Mouse (Mus musculus): ENCODE data around the gene Epsti1. TPM values are rescaled to one million over a fixed set of nuclear protein-coding genes. Genes with fewer than 3 reads are reported as not detected.

The Epsti1 gene
- polyA plus RNA-seq, 1 experiment from 2014 or later: 0.13 TPM

GRCm38 (mm10) chr14:77926718-77927117, 22.7 kb downstream of the Epsti1 start:
- Histone ChIP-seq H3K4me2 (ENCODE audit: low read depth, low read length) (no peak overlapping the region), H3K36me3 (replicated peaks; ENCODE audit: control insufficient read depth, insufficient read depth, low read depth, low read length) (no peaks in the 10 kb centered on the region), H3K9me3 (replicated peaks; ENCODE audit: control insufficient read depth, low read length) (no peaks in the 10 kb centered on the region), H3K9ac (replicated peaks; ENCODE audit: low read length) (no peak overlapping the region), H3K27me3 (ENCODE audit: control insufficient read depth, insufficient read depth, low read length) (no peaks in the 10 kb centered on the region), H3K4me3 (ENCODE audit: low read depth, low read length) (no peak overlapping the region), H3K4me1 (ENCODE audit: control insufficient read depth, insufficient read depth, low read length) (no peaks in the 10 kb centered on the region), H3K27ac (replicated peaks; ENCODE audit: low read depth, low read length) (no peak overlapping the region)
- DNase-seq (ENCODE audit: low spot score): peak; percentile 50
- 49% methylated on average over 3 of the region's 3 CpGs for WGBS
- no peak for ATAC-seq (replicated peaks; ENCODE audit: insufficient number of reproducible peaks, low FRiP score, low TSS enrichment, low read depth)

- no peak overlapping the region for H3K4me2 ChIP-seq (ENCODE audit: low read depth, low read length)
- no peaks in the 10 kb centered on the region for H3K9me3 ChIP-seq (replicated peaks; ENCODE audit: control insufficient read depth, low read length)
- no peaks in the 10 kb centered on the region; the same call in 1 of the 2 replicates for H3K4me1 ChIP-seq (ENCODE audit: control insufficient read depth, insufficient read depth, low read length)
- DNase-seq (ENCODE audit: low spot score): peak; percentile 82
- 47% methylated on average over 6 of the region's 6 CpGs for WGBS
- H3K4me3 ChIP-seq (ENCODE audit: low read depth, low read length): no peak overlapping the region
- no peak for ATAC-seq (replicated peaks; ENCODE audit: insufficient number of reproducible peaks, low FRiP score, low TSS enrichment, low read depth)
- H3K27me3 ChIP-seq (ENCODE audit: control insufficient read depth, insufficient read depth, low read length): no peaks in the 10 kb centered on the region
- no peak overlapping the region for H3K27ac ChIP-seq (replicated peaks; ENCODE audit: low read depth, low read length)
- H3K9ac ChIP-seq (replicated peaks; ENCODE audit: low read length): no peak overlapping the region
- H3K36me3 ChIP-seq (replicated peaks; ENCODE audit: control insufficient read depth, insufficient read depth, low read depth, low read length): no peaks in the 10 kb centered on the region
These were observed 24.0 kb downstream of the Epsti1 start for GRCm38 (mm10) chr14:77928021-77928420.

- Histone ChIP-seq H3K27ac (replicated peaks; ENCODE audit: low read depth, low read length) (no peak overlapping the region), H3K4me1 (ENCODE audit: control insufficient read depth, insufficient read depth, low read length) (no peaks in the 10 kb centered on the region; the same call in 1 of the 2 replicates), H3K4me2 (ENCODE audit: low read depth, low read length) (no peak overlapping the region), H3K4me3 (ENCODE audit: low read depth, low read length) (no peak overlapping the region), H3K9ac (replicated peaks; ENCODE audit: low read length) (no peak overlapping the region), H3K36me3 (replicated peaks; ENCODE audit: control insufficient read depth, insufficient read depth, low read depth, low read length) (no peaks in the 10 kb centered on the region), H3K27me3 (ENCODE audit: control insufficient read depth, insufficient read depth, low read length) (no peaks in the 10 kb centered on the region), H3K9me3 (replicated peaks; ENCODE audit: control insufficient read depth, low read length) (no peaks in the 10 kb centered on the region)
- ATAC-seq (replicated peaks; ENCODE audit: insufficient number of reproducible peaks, low FRiP score, low TSS enrichment, low read depth) (no peak), DNase-seq (ENCODE audit: low spot score) (no peak)
- 84% methylated on average over 5 of the region's 5 CpGs for WGBS
These were observed 24.6 kb downstream of the Epsti1 start for GRCm38 (mm10) chr14:77928653-77929052.

GRCm38 (mm10) chr14:77929139-77929678, 25.2 kb downstream of the Epsti1 start:
- no peaks in the 10 kb centered on the region for H3K9me3 ChIP-seq (replicated peaks; ENCODE audit: control insufficient read depth, low read length)

GRCm38 (mm10) chr14:77932150-77933047, 28.4 kb downstream of the Epsti1 start:
- no peak overlapping the region for H3K9ac ChIP-seq (replicated peaks; ENCODE audit: low read length)
- no peaks in the 10 kb centered on the region; the same call in 1 of the 2 replicates for H3K4me1 ChIP-seq (ENCODE audit: control insufficient read depth, insufficient read depth, low read length)
- peak; percentile 34 for DNase-seq (ENCODE audit: low spot score)
- no peaks in the 10 kb centered on the region for H3K36me3 ChIP-seq (replicated peaks; ENCODE audit: control insufficient read depth, insufficient read depth, low read depth, low read length)
- ATAC-seq (replicated peaks; ENCODE audit: insufficient number of reproducible peaks, low FRiP score, low TSS enrichment, low read depth): peak; percentile 65
- no peak overlapping the region for H3K4me2 ChIP-seq (ENCODE audit: low read depth, low read length)
- H3K9me3 ChIP-seq (replicated peaks; ENCODE audit: control insufficient read depth, low read length): no peaks in the 10 kb centered on the region
- H3K27ac ChIP-seq (replicated peaks; ENCODE audit: low read depth, low read length): no peak overlapping the region; the same call in 1 of the 2 replicates
- no peak overlapping the region for H3K4me3 ChIP-seq (ENCODE audit: low read depth, low read length)
- H3K27me3 ChIP-seq (ENCODE audit: control insufficient read depth, insufficient read depth, low read length): no peaks in the 10 kb centered on the region
- WGBS: 37% methylated on average over 12 of the region's 12 CpGs

More at GRCm38 (mm10) chr14:77929139-77929678, 25.2 kb downstream of the Epsti1 start:
- DNase-seq (ENCODE audit: low spot score) (no peak), ATAC-seq (replicated peaks; ENCODE audit: insufficient number of reproducible peaks, low FRiP score, low TSS enrichment, low read depth) (no peak)
- no peak overlapping the region for H3K4me2 ChIP-seq (ENCODE audit: low read depth, low read length)
- H3K9ac ChIP-seq (replicated peaks; ENCODE audit: low read length): no peak overlapping the region
- 57% methylated on average over 2 of the region's 2 CpGs for WGBS
- H3K4me3 ChIP-seq (ENCODE audit: low read depth, low read length): no peak overlapping the region
- no peaks in the 10 kb centered on the region for H3K36me3 ChIP-seq (replicated peaks; ENCODE audit: control insufficient read depth, insufficient read depth, low read depth, low read length)
- no peaks in the 10 kb centered on the region for H3K27me3 ChIP-seq (ENCODE audit: control insufficient read depth, insufficient read depth, low read length)
- no peak overlapping the region for H3K27ac ChIP-seq (replicated peaks; ENCODE audit: low read depth, low read length)
- H3K4me1 ChIP-seq (ENCODE audit: control insufficient read depth, insufficient read depth, low read length): no peaks in the 10 kb centered on the region; the same call in 1 of the 2 replicates

GRCm38 (mm10) chr14:77933243-77933642, 29.2 kb downstream of the Epsti1 start:
- 90% methylated on average over 5 of the region's 5 CpGs for whole genome bisulfite sequencing
- DNase-seq (ENCODE audit: low spot score): no peak

GRCm38 (mm10) chr14:77934431-77934830, 30.4 kb downstream of the Epsti1 start:
- ATAC-seq (replicated peaks; ENCODE audit: insufficient number of reproducible peaks, low FRiP score, low TSS enrichment, low read depth) (no peak), DNase-seq (ENCODE audit: low spot score) (no peak)
- no peak overlapping the region for H3K27ac ChIP-seq (replicated peaks; ENCODE audit: low read depth, low read length)
- no peaks in the 10 kb centered on the region for H3K9me3 ChIP-seq (replicated peaks; ENCODE audit: control insufficient read depth, low read length)
- no peaks in the 10 kb centered on the region; the same call in 1 of the 2 replicates for H3K4me1 ChIP-seq (ENCODE audit: control insufficient read depth, insufficient read depth, low read length)
- no peaks in the 10 kb centered on the region for H3K36me3 ChIP-seq (replicated peaks; ENCODE audit: control insufficient read depth, insufficient read depth, low read depth, low read length)
- 88% methylated on average over 3 of the region's 3 CpGs for WGBS
- no peak overlapping the region for H3K9ac ChIP-seq (replicated peaks; ENCODE audit: low read length)
- H3K4me2 ChIP-seq (ENCODE audit: low read depth, low read length): no peak overlapping the region
- H3K27me3 ChIP-seq (ENCODE audit: control insufficient read depth, insufficient read depth, low read length): no peaks in the 10 kb centered on the region
- H3K4me3 ChIP-seq (ENCODE audit: low read depth, low read length): no peak overlapping the region

More at GRCm38 (mm10) chr14:77933243-77933642, 29.2 kb downstream of the Epsti1 start:
- no peaks in the 10 kb centered on the region; the same call in 1 of the 2 replicates for H3K4me1 ChIP-seq (ENCODE audit: control insufficient read depth, insufficient read depth, low read length)
- no peaks in the 10 kb centered on the region for H3K27me3 ChIP-seq (ENCODE audit: control insufficient read depth, insufficient read depth, low read length)
- no peak for ATAC-seq (replicated peaks; ENCODE audit: insufficient number of reproducible peaks, low FRiP score, low TSS enrichment, low read depth)
- no peaks in the 10 kb centered on the region for H3K9me3 ChIP-seq (replicated peaks; ENCODE audit: control insufficient read depth, low read length)
- H3K4me2 ChIP-seq (ENCODE audit: low read depth, low read length): no peak overlapping the region
- H3K4me3 ChIP-seq (ENCODE audit: low read depth, low read length): no peak overlapping the region
- H3K9ac ChIP-seq (replicated peaks; ENCODE audit: low read length): no peak overlapping the region
- no peaks in the 10 kb centered on the region for H3K36me3 ChIP-seq (replicated peaks; ENCODE audit: control insufficient read depth, insufficient read depth, low read depth, low read length)
- H3K27ac ChIP-seq (replicated peaks; ENCODE audit: low read depth, low read length): no peak overlapping the region

- H3K9ac ChIP-seq (replicated peaks; ENCODE audit: low read length): no peak overlapping the region
- no peak for DNase-seq (ENCODE audit: low spot score)
- no peaks in the 10 kb centered on the region; the same call in 1 of the 2 replicates for H3K9me3 ChIP-seq (replicated peaks; ENCODE audit: control insufficient read depth, low read length)
- no peaks in the 10 kb centered on the region; the same call in 1 of the 2 replicates for H3K4me1 ChIP-seq (ENCODE audit: control insufficient read depth, insufficient read depth, low read length)
- no peak overlapping the region for H3K4me3 ChIP-seq (ENCODE audit: low read depth, low read length)
- H3K36me3 ChIP-seq (replicated peaks; ENCODE audit: control insufficient read depth, insufficient read depth, low read depth, low read length): no peaks in the 10 kb centered on the region
- H3K4me2 ChIP-seq (ENCODE audit: low read depth, low read length): no peak overlapping the region
- ATAC-seq (replicated peaks; ENCODE audit: insufficient number of reproducible peaks, low FRiP score, low TSS enrichment, low read depth): no peak
- WGBS: 97% methylated on average over 1 of the region's 1 CpGs
- no peak overlapping the region for H3K27ac ChIP-seq (replicated peaks; ENCODE audit: low read depth, low read length)
- no peaks in the 10 kb centered on the region for H3K27me3 ChIP-seq (ENCODE audit: control insufficient read depth, insufficient read depth, low read length)
These were observed 37.1 kb downstream of the Epsti1 start for GRCm38 (mm10) chr14:77941105-77941504.
